11 mouse cellular contexts compared by ENCODE assay signal in genomic region chr14:99219757-99220171, GRCm38 (mm10).
DNase-seq lines count a peak whose midpoint lies in the region; ATAC-seq and TF ChIP-seq lines count a peak whose summit lies in the region.
"Had no signal": no experiment of that assay in that cellular context is flagged by ENCODE, and none has a peak within 500 bp of the region (broad histone marks: within the 10 kb centered on the region; RNA-seq: fewer than 3 reads in every experiment).

No protein-coding gene starts in this region.

- H3K36me3 ChIP-seq in kidney, embryonic 14.5 days (ENCODE audit: control insufficient read depth, insufficient read depth, low read length): no peaks in the 10 kb centered on the region
- no peaks in the 10 kb centered on the region for H3K36me3 ChIP-seq in midbrain, postnatal 0 days (ENCODE audit: insufficient read depth, low read length)

- H3K4me1 ChIP-seq in kidney, embryonic 14.5 days (ENCODE audit: control insufficient read depth, insufficient read depth, low read length): no peaks in the 10 kb centered on the region
- no peaks in the 10 kb centered on the region for H3K4me1 ChIP-seq in midbrain, postnatal 0 days (ENCODE audit: insufficient read depth, low read length)

- H3K27me3 ChIP-seq in kidney, embryonic 14.5 days (ENCODE audit: control insufficient read depth, insufficient read depth, low read length): no peaks in the 10 kb centered on the region
- H3K27me3 ChIP-seq in midbrain, postnatal 0 days (ENCODE audit: insufficient read depth, low read length): no peaks in the 10 kb centered on the region

- 13% methylated on average over 9 of the region's 9 CpGs for WGBS in kidney, embryonic 14.5 days
- WGBS in midbrain, postnatal 0 days: 10% methylated on average over 9 of the region's 9 CpGs

- no peak for DNase-seq in frontal cortex, postnatal 25 days (ENCODE audit: low spot score in 2 of 2)
- peak; percentile 9 to 13 for DNase-seq in kidney, postnatal 4 days
- DNase-seq in forelimb bud, embryonic 11.5 days (ENCODE audit: low read depth, low spot score): peak; percentile 69
- peak; percentile 41 for DNase-seq in midbrain, postnatal 0 days (ENCODE audit: low spot score)
- DNase-seq in left cerebral cortex, adult 11 months (ENCODE audit: low spot score): no peak
- no peak for DNase-seq in urinary bladder, postnatal 25 days (ENCODE audit: low spot score)
- DNase-seq: liver, postnatal 0 days; thymus, adult 18-20 months had no signal

- no peak for TF ChIP-seq CTCF in midbrain, postnatal 0 days (IDR thresholded peaks at IDR 0.05)

- H3K4me3 ChIP-seq in kidney, embryonic 14.5 days (ENCODE audit: low read length): no peak overlapping the region
- no peak overlapping the region for H3K4me3 ChIP-seq in midbrain, postnatal 0 days (ENCODE audit: low read depth, low read length)
- H3K4me3 ChIP-seq: layer of hippocampus, adult 2 months had no signal

- H3K9ac ChIP-seq in kidney, embryonic 14.5 days (ENCODE audit: low read depth, low read length): no peak overlapping the region
- H3K9ac ChIP-seq in midbrain, postnatal 0 days (replicated peaks; ENCODE audit: low read length, poor library complexity, severe bottlenecking): no peak overlapping the region
- H3K9ac ChIP-seq: liver, postnatal 0 days had no signal

- H3K9me3 ChIP-seq in kidney, embryonic 14.5 days (ENCODE audit: control insufficient read depth, low read length): no peaks in the 10 kb centered on the region
- no peaks in the 10 kb centered on the region for H3K9me3 ChIP-seq in midbrain, postnatal 0 days (ENCODE audit: low read length)

- H3K27ac ChIP-seq in kidney, embryonic 14.5 days (ENCODE audit: low read depth, low read length): no peak overlapping the region
- H3K27ac ChIP-seq in midbrain, postnatal 0 days (ENCODE audit: low read depth, low read length): 0 out of 2 replicates have a peak overlapping the region, but pooled peaks have one; percentile 12
- H3K27ac ChIP-seq: layer of hippocampus, adult 2 months had no signal

- ATAC-seq in frontal cortex, adult (ENCODE audit: low TSS enrichment): peak; percentile 94
- no peak for ATAC-seq in kidney, embryonic 14.5 days (ENCODE audit: low FRiP score, low TSS enrichment)
- ATAC-seq in midbrain, postnatal 0 days (ENCODE audit: low FRiP score): no peak
- ATAC-seq: liver, postnatal 0 days had no signal

- no peak overlapping the region for H3K4me2 ChIP-seq in kidney, embryonic 14.5 days (replicated peaks; ENCODE audit: low read depth, low read length)
- no peak overlapping the region for H3K4me2 ChIP-seq in midbrain, postnatal 0 days (ENCODE audit: low read depth, low read length, poor library complexity, severe bottlenecking)

Comparison
In these comparisons a context has a peak if more than half of its experiments do, and no peak if none do; other contexts are left out.
1. DNase-seq: peak in kidney, postnatal 4 days (2 of 2), forelimb bud, embryonic 11.5 days (single experiment) and midbrain, postnatal 0 days (single experiment); none in frontal cortex, postnatal 25 days (0 of 2), left cerebral cortex, adult 11 months (single experiment) and urinary bladder, postnatal 25 days (single experiment).